Mouse (Mus musculus) ES-Bruce4 (cell line): ENCODE data around the gene Fstl4. TPM values are rescaled to one million over a fixed set of nuclear protein-coding genes. Genes with fewer than 3 reads are reported as not detected.

Source experiments
- H3K27ac ChIP-seq: 2 replicates; pipeline ENCODE4 v1.5.1; 2012; ENCODE audit warnings: low read length, inconsistent platforms; ENCODE audit not compliant: insufficient read depth
- H3K27me3 ChIP-seq: 2 replicates; pipeline ENCODE4 v1.6.1; 2012; ENCODE audit warnings: mild to moderate bottlenecking, low read length, inconsistent platforms; ENCODE audit not compliant: control insufficient read depth, poor library complexity, insufficient read depth, severe bottlenecking
- H3K36me3 ChIP-seq: 2 replicates; pipeline ENCODE4 v1.6.1; 2012; ENCODE audit warnings: inconsistent platforms, mild to moderate bottlenecking, low read length, moderate library complexity; ENCODE audit not compliant: control insufficient read depth, poor library complexity, insufficient read depth, severe bottlenecking
- H3K4me1 ChIP-seq: one replicate; pipeline ENCODE4 v1.8.1; 2011; ENCODE audit warnings: low read length; ENCODE audit not compliant: control insufficient read depth, insufficient read depth
- H3K4me3 ChIP-seq: 2 replicates; pipeline ENCODE4 v1.5.1; 2011; ENCODE audit warnings: low read depth, mild to moderate bottlenecking, low read length
- H3K9ac ChIP-seq: 2 replicates; pipeline ENCODE4 v1.6.1; 2012; ENCODE audit warnings: low read depth, mild to moderate bottlenecking, inconsistent platforms; ENCODE audit not compliant: poor library complexity, severe bottlenecking
- H3K9me3 ChIP-seq: replicated peaks from 2 replicates; pipeline ENCODE4 v1.6.1; 2012; ENCODE audit warnings: mild to moderate bottlenecking, low read length, inconsistent platforms; ENCODE audit not compliant: control insufficient read depth, poor library complexity, insufficient read depth, severe bottlenecking
- CTCF ChIP-seq: IDR thresholded peaks from one replicate; pipeline ENCODE4 v1.8.1; 2011; ENCODE audit warnings: low read depth, low read length
- EP300 ChIP-seq: IDR thresholded peaks from 2 replicates; pipeline ENCODE4 v1.6.1; 2011; ENCODE audit warnings: low read depth, low read length; ENCODE audit not compliant: insufficient read depth
- POLR2A ChIP-seq: IDR thresholded peaks from one replicate; pipeline ENCODE4 v1.8.1; 2011; ENCODE audit warnings: low read length; ENCODE audit not compliant: insufficient read depth
- polyA plus RNA-seq: library from polyadenylated mRNA; stranded (reverse); fragments of >200 nt; gene quantifications from 2 replicates; pipeline ENCODE4 v1.2.4, GENCODE M21; 2011; ENCODE audit warnings: low read depth; ENCODE audit not compliant: missing spikeins, insufficient read depth, insufficient read length

The Fstl4 gene
- not detected in 2 replicates for polyA plus RNA-seq

GRCm38 (mm10) chr11:52764461-52764893 lies at the start of gene Fstl4:
Gene Fstl4, plus strand, starts transcription at chr11:52764634.
- Histone ChIP-seq H3K27me3 (peaks cover 18% of the 10 kb centered on the region; the same call in 1 of the 2 replicates), H3K27ac (no peak within 1 kb of the TSS)
- TF ChIP-seq EP300 (no peak), CTCF (no peak), POLR2A (no peak)

GRCm38 (mm10) chr11:52718570-52718969 lies 45.9 kb upstream of the Fstl4 start:
- H3K36me3 ChIP-seq: no peaks in the 10 kb centered on the region
- H3K27ac ChIP-seq: no peak overlapping the region
- no peak for TF ChIP-seq POLR2A
- no peak for TF ChIP-seq CTCF
- no peaks in the 10 kb centered on the region for H3K4me1 ChIP-seq
- no peaks in the 10 kb centered on the region for H3K9me3 ChIP-seq
- H3K27me3 ChIP-seq: no peaks in the 10 kb centered on the region
- H3K9ac ChIP-seq: no peak overlapping the region
- no peak overlapping the region for H3K4me3 ChIP-seq

More at GRCm38 (mm10) chr11:52764461-52764893, at the start of gene Fstl4:
- Histone ChIP-seq H3K4me3 (peak within 1 kb of the TSS; percentile 63), H3K9me3 (no peaks in the 10 kb centered on the region), H3K36me3 (no peaks in the 10 kb centered on the region), H3K4me1 (no peaks in the 10 kb centered on the region), H3K9ac (peak within 1 kb of the TSS; percentile 63)

DNA sequence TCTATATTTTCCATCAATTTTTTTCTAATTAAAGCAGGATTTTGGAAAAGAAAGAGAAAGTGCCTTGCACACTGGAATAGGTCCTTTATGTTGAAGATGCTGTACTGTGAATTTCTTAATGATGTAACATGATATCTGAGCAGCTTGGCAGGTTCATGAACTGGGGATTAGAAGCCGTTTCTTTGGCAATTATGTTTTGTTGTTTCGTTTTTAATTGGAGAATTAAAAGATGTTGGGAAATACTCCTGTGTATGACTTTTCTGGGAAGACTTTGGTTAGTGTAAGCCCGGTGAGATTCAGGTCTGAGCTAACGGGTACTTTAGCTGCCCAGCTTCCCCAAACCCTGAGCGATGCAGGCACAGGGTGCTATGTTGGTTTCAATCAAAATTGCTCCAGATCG lies 43.3 kb upstream of the Fstl4 start:
- H3K4me1 ChIP-seq: no peaks in the 10 kb centered on the region
- H3K9me3 ChIP-seq: no peaks in the 10 kb centered on the region

GRCm38 (mm10) chr11:52722706-52723105 lies 41.7 kb upstream of the Fstl4 start:
- no peak overlapping the region for H3K9ac ChIP-seq
- no peaks in the 10 kb centered on the region for H3K9me3 ChIP-seq
- H3K4me1 ChIP-seq: no peaks in the 10 kb centered on the region
- H3K4me3 ChIP-seq: no peak overlapping the region
- no peak for TF ChIP-seq CTCF
- TF ChIP-seq EP300: no peak
- no peak for TF ChIP-seq POLR2A
- H3K27ac ChIP-seq: no peak overlapping the region
- no peaks in the 10 kb centered on the region for H3K27me3 ChIP-seq
- no peaks in the 10 kb centered on the region for H3K36me3 ChIP-seq

More for the DNA sequence above, 43.3 kb upstream of the Fstl4 start:
- Histone ChIP-seq H3K4me3 (no peak overlapping the region), H3K27me3 (no peaks in the 10 kb centered on the region), H3K9ac (no peak overlapping the region), H3K36me3 (no peaks in the 10 kb centered on the region), H3K27ac (no peak overlapping the region)
- TF ChIP-seq POLR2A (no peak), CTCF (no peak), EP300 (no peak)

DNA sequence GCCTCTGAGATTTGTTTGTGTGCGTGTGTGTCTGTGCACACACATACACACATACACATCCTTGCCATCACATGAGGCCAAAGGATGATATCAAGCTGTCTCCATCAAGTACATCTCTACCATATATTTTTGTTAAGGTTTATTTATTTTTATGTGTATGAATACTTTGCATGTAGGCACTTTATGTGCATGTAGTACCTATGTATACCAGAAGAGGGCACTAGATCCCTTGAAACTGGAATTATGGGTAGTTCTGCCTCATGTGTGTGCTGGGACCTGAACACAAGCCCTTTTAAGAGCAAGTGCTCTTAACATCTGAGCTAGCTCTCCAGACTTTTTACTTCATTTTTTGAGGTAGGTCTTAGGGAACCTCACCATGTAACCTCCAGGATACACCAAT lies 38.4 kb upstream of the Fstl4 start:
- TF ChIP-seq CTCF (no peak), EP300 (no peak), POLR2A (no peak)

GRCm38 (mm10) chr11:52728479-52728878 lies 36.0 kb upstream of the Fstl4 start:
- Histone ChIP-seq H3K27me3 (no peaks in the 10 kb centered on the region), H3K9me3 (no peaks in the 10 kb centered on the region), H3K4me1 (no peaks in the 10 kb centered on the region), H3K27ac (no peak overlapping the region), H3K9ac (no peak overlapping the region), H3K4me3 (no peak overlapping the region), H3K36me3 (no peaks in the 10 kb centered on the region)
- TF ChIP-seq CTCF (no peak), POLR2A (no peak), EP300 (no peak)

More for the DNA sequence above, 38.4 kb upstream of the Fstl4 start:
- Histone ChIP-seq H3K36me3 (no peaks in the 10 kb centered on the region), H3K4me3 (no peak overlapping the region), H3K27ac (no peak overlapping the region), H3K27me3 (no peaks in the 10 kb centered on the region), H3K9me3 (no peaks in the 10 kb centered on the region), H3K4me1 (no peaks in the 10 kb centered on the region), H3K9ac (no peak overlapping the region)

- Histone ChIP-seq H3K4me3 (no peak overlapping the region), H3K27ac (no peak overlapping the region), H3K27me3 (no peaks in the 10 kb centered on the region), H3K9ac (no peak overlapping the region), H3K36me3 (no peaks in the 10 kb centered on the region), H3K4me1 (no peaks in the 10 kb centered on the region), H3K9me3 (no peaks in the 10 kb centered on the region)
- TF ChIP-seq EP300: no peak
Observed at GRCm38 (mm10) chr11:52729890-52730289, 34.5 kb upstream of the Fstl4 start.
